Mouse (Mus musculus) embryonic facial prominence, embryonic 15.5 days (tissue): ENCODE data around the gene 1700061G19Rik. TPM values are rescaled to one million over a fixed set of nuclear protein-coding genes. Genes with fewer than 3 reads are reported as not detected.

Experiments used
- ATAC-seq: fragments of 200-750 bp; cut with Nextera tagmentation; 2 replicates; pipeline ENCODE4 v1.8.0; 2017; ENCODE audit warnings: low read depth, moderate TSS enrichment; ENCODE audit not compliant: insufficient number of reproducible peaks, low FRiP score, low TSS enrichment
- H3K27ac ChIP-seq: fragments of 300-500 bp; sonication (generic); replicated peaks from 2 replicates; pipeline ENCODE4 v1.5.1; 2015; ENCODE audit warnings: mild to moderate bottlenecking, inconsistent platforms
- H3K27me3 ChIP-seq: fragments of 300-500 bp; sonication (generic); 2 replicates; pipeline ENCODE4 v1.6.1; 2015; ENCODE audit warnings: inconsistent platforms
- H3K36me3 ChIP-seq: fragments of 300-500 bp; sonication (generic); 2 replicates; pipeline ENCODE4 v1.6.1; 2015; ENCODE audit warnings: mild to moderate bottlenecking, inconsistent platforms
- H3K4me1 ChIP-seq: fragments of 300-500 bp; sonication (generic); 2 replicates; pipeline ENCODE4 v1.6.1; 2015; ENCODE audit warnings: inconsistent platforms
- H3K4me2 ChIP-seq: fragments of 300-500 bp; sonication (generic); replicated peaks from 2 replicates; pipeline ENCODE4 v1.6.1; 2015; ENCODE audit warnings: mild to moderate bottlenecking, inconsistent platforms
- H3K4me3 ChIP-seq: fragments of 300-500 bp; sonication (generic); replicated peaks from 2 replicates; pipeline ENCODE4 v1.5.1; 2015; ENCODE audit warnings: mild to moderate bottlenecking, inconsistent platforms
- H3K9ac ChIP-seq: fragments of 300-500 bp; sonication (generic); 2 replicates; pipeline ENCODE4 v1.6.1; 2015; ENCODE audit warnings: inconsistent platforms
- H3K9me3 ChIP-seq: fragments of 300-500 bp; sonication (generic); replicated peaks from 2 replicates; pipeline ENCODE4 v1.6.1; 2016; ENCODE audit warnings: inconsistent platforms
- WGBS: fragments of 180-500 bp; shearing (Covaris S2); methylation state at CpG from one replicate; pipeline ENCODE4 v1.1.7; 2015; 5-methylcytosine and 5-hydroxymethylcytosine counted together
- polyA plus RNA-seq: library from polyadenylated mRNA; unstranded; fragments of >200 nt; fragmentation: Nextera tagmentation; extraction: Ambion mirVana; gene quantifications from 2 replicates; pipeline ENCODE4 v1.2.1, GENCODE M21; 2015

Gene 1700061G19Rik
- polyA plus RNA-seq, 1 experiment from 2014 or later: 0.27 TPM

DNA sequence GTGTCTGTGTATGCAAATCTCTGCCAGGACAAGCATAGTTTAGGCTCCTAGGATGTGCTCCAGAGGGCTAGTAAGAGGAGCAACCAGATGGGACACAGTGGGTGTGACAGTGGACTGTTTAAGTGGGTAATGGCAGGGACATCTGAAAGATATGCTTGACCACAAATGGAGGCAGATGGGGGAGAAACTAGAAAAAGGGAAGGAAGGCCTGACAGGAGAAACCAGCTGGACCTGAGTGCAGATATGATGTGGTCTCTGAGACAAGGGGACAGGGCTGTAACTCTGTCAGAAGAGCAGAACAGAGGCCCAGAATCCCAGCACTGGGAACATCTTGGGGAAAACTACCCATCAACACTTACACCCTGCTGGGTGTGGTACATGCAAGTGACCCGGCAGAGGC, 54.3 kb downstream of the 1700061G19Rik start:
- H3K4me2 ChIP-seq: no peak overlapping the region
- no peak for ATAC-seq
- no peaks in the 10 kb centered on the region for H3K27me3 ChIP-seq
- H3K9me3 ChIP-seq: no peaks in the 10 kb centered on the region
- H3K4me1 ChIP-seq: peaks cover 27% of the 10 kb centered on the region
- no peak overlapping the region for H3K27ac ChIP-seq
- WGBS: 81% methylated on average over 1 of the region's 1 CpGs
- no peak overlapping the region for H3K9ac ChIP-seq
- H3K4me3 ChIP-seq: no peak overlapping the region
- peaks cover 18% of the 10 kb centered on the region for H3K36me3 ChIP-seq

DNA sequence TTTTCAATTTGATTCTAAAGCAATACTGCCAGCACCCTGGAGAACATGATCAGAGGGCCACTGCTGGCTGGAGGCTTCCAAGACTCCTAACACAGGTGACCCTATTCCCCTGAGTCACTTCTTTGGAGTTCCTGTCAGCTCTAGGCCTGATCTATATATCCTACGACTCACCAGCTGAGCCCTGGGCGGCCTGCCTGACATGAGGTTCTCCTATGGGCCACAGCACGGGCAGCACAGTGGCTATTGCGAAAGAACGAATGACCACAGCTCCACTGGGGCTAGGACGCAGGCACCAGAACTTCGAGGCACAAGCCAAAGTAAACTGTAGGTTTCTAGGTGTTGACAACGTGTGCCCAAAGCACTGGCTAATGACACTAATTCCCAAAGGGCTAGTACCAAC, 54.7 kb downstream of the 1700061G19Rik start:
- Histone ChIP-seq H3K4me1 (peaks cover 28% of the 10 kb centered on the region), H3K9ac (no peak overlapping the region), H3K36me3 (peaks cover 13% of the 10 kb centered on the region), H3K9me3 (no peaks in the 10 kb centered on the region), H3K4me3 (no peak overlapping the region), H3K4me2 (no peak overlapping the region), H3K27me3 (no peaks in the 10 kb centered on the region), H3K27ac (no peak overlapping the region)
- no peak for ATAC-seq
- 90% methylated on average over 8 of the region's 8 CpGs for WGBS

DNA sequence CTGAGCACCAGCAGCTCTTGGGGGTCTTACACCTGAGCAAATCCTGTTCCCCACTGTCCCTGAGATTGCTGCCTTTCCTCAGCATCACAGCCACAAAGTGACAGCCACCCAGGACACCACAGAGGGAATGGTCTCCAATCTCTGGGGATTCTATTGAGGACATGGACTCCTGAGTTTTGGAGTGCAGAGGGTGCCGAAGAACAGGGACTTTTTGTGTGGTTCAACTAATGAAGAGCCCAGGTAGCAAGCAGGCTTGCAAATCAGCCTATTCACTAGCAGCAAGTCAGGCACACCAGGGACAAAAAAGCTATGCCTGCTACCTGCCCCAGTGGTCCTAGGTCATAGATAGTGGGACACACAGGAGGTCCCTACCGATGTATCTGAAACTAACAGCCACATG, 58.1 kb downstream of the 1700061G19Rik start:
- 98% methylated on average over 2 of the region's 2 CpGs for WGBS
- Histone ChIP-seq H3K4me3 (no peak overlapping the region), H3K4me2 (peak overlapping the region; percentile 87; the same call in 1 of the 2 replicates)

GRCm38 (mm10) chr17:56934545-56935330, 59.5 kb downstream of the 1700061G19Rik start:
- WGBS: 1% methylated on average over 41 of the region's 45 CpGs
- no peaks in the 10 kb centered on the region for H3K9me3 ChIP-seq
- no peaks in the 10 kb centered on the region for H3K36me3 ChIP-seq
- peak overlapping the region; percentile 99 for H3K9ac ChIP-seq
- no peaks in the 10 kb centered on the region for H3K27me3 ChIP-seq
- peaks cover 28% of the 10 kb centered on the region for H3K4me1 ChIP-seq
- H3K4me2 ChIP-seq: peak overlapping the region; percentile 87
- peak overlapping the region; percentile 58; the same call in 1 of the 2 replicates for H3K27ac ChIP-seq
- peak overlapping the region; percentile 92 for H3K4me3 ChIP-seq
- ATAC-seq: peak; percentile 27

More for the DNA sequence above, 58.1 kb downstream of the 1700061G19Rik start:
- Histone ChIP-seq H3K9me3 (no peaks in the 10 kb centered on the region), H3K9ac (no peak overlapping the region), H3K4me1 (peaks cover 28% of the 10 kb centered on the region), H3K27ac (no peak overlapping the region), H3K36me3 (no peaks in the 10 kb centered on the region), H3K27me3 (no peaks in the 10 kb centered on the region)
- no peak for ATAC-seq

DNA sequence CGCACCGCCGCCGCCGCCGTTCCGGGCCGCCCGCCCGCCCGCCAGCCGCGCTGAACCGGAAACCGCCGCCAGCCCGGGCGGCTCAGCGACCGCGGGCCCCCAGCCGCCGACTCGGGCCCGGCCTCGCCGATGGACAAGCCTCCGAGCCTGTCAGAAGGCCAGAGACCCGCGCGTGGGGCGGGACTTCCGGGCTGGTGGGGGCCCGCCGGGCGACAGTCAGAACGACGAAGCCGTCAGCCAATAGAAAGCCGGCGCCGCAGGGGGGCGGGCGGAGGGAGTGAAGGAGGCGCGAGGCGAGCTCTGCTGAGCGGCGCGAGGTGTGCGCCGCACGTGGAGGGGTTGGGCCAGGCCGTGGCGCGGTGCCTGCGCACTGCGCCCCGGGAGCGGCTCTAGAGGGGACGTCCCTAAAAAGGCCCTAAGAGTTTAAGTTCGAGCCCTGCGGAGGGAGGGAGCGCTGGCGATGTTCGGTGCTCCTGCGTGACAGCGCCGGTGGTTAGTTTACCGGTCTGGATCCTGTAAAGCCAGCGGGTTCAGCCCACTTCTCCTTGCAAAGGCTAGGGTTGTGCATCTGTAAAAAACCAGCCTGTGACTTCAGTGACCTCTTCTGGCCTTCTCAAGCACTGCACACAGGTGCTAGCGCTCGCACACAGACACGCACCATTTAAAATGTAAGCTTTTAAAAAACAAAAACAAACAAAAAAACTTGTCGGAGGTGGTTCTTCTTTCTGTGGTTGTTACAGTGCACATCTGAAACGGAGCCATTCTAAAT, 60.3 kb downstream of the 1700061G19Rik start, which contains the start of gene Mllt1:
Mllt1 (minus strand) TSS at position 53 of the 769 bp plus-strand sequence.
- Histone ChIP-seq H3K27me3 (no peaks in the 10 kb centered on the region), H3K9me3 (no peaks in the 10 kb centered on the region), H3K27ac (peak within 1 kb of the TSS; percentile 58; the same call in 1 of the 2 replicates), H3K36me3 (no peaks in the 10 kb centered on the region), H3K9ac (peak within 1 kb of the TSS; percentile 99), H3K4me2 (peak within 1 kb of the TSS; percentile 87), H3K4me1 (peaks cover 28% of the 10 kb centered on the region), H3K4me3 (peak within 1 kb of the TSS; percentile 92)
- ATAC-seq: peak; percentile 97
- WGBS: 3% methylated on average over 76 of the region's 76 CpGs

- H3K27me3 ChIP-seq: no peaks in the 10 kb centered on the region
- no peaks in the 10 kb centered on the region for H3K36me3 ChIP-seq
- ATAC-seq: no peak
- no peak overlapping the region for H3K4me2 ChIP-seq
- H3K9ac ChIP-seq: no peak overlapping the region
- H3K9me3 ChIP-seq: no peaks in the 10 kb centered on the region
- peaks cover 28% of the 10 kb centered on the region for H3K4me1 ChIP-seq
- H3K4me3 ChIP-seq: no peak overlapping the region
- WGBS: 91% methylated on average over 7 of the region's 7 CpGs
- no peak overlapping the region for H3K27ac ChIP-seq
Measured at GRCm38 (mm10) chr17:56936731-56937130, 61.5 kb downstream of the 1700061G19Rik start.

Other genes starting within 250 kb of the 1700061G19Rik start
- 49.7 and 50.5 TPM in 2 replicates for gene Lonp1, start 248.6 kb upstream of the 1700061G19Rik start, polyA plus RNA-seq
- gene Catsperd, start 247.3 kb upstream of the 1700061G19Rik start, polyA plus RNA-seq: 0.45 and 1.0 TPM in 2 replicates
- gene Ranbp3, start 202.2 kb upstream of the 1700061G19Rik start, polyA plus RNA-seq: 90.4 and 91.7 TPM in 2 replicates
- gene Ndufa11, start 157.7 kb upstream of the 1700061G19Rik start, polyA plus RNA-seq: 422 and 425 TPM in 2 replicates
- gene Vmac, start 157.5 kb upstream of the 1700061G19Rik start, polyA plus RNA-seq: 23.9 and 26.1 TPM in 2 replicates
- 24.6 and 29.5 TPM in 2 replicates for gene Nrtn, start 117.9 kb upstream of the 1700061G19Rik start, polyA plus RNA-seq
- gene Dus3l, start 110.7 kb upstream of the 1700061G19Rik start, polyA plus RNA-seq: 44.4 and 47.8 TPM in 2 replicates
- gene Prr22, start 105.2 kb upstream of the 1700061G19Rik start, polyA plus RNA-seq: 0.49 and 1.2 TPM in 2 replicates
- gene Rfx2, start 44.5 kb upstream of the 1700061G19Rik start, polyA plus RNA-seq: 7.5 and 9.9 TPM in 2 replicates
- 0.16 TPM in 1 of 2 replicates, not detected in the other for gene Acsbg2, start 1.0 kb upstream of the 1700061G19Rik start, polyA plus RNA-seq
- 53.9 and 56.9 TPM in 2 replicates for gene Mllt1, start 59.9 kb downstream of the 1700061G19Rik start, polyA plus RNA-seq
- 10.2 and 10.4 TPM in 2 replicates for gene Acer1, start 106.6 kb downstream of the 1700061G19Rik start, polyA plus RNA-seq
- gene Clpp, start 114.8 kb downstream of the 1700061G19Rik start, polyA plus RNA-seq: 136 and 139 TPM in 2 replicates
- gene Alkbh7, start 121.9 kb downstream of the 1700061G19Rik start, polyA plus RNA-seq: 34.9 and 42.3 TPM in 2 replicates
- gene Pspn, start 124.5 kb downstream of the 1700061G19Rik start, polyA plus RNA-seq: not detected in 2 replicates
- 64.3 and 68.2 TPM in 2 replicates for gene Gtf2f1, start 135.8 kb downstream of the 1700061G19Rik start, polyA plus RNA-seq
- gene Gm17949, start 136.0 kb downstream of the 1700061G19Rik start, polyA plus RNA-seq: 0.56 and 0.60 TPM in 2 replicates
- 40.7 and 41.4 TPM in 2 replicates for gene Khsrp, start 156.0 kb downstream of the 1700061G19Rik start, polyA plus RNA-seq
- gene Slc25a41, start 166.2 kb downstream of the 1700061G19Rik start, polyA plus RNA-seq: not detected in 2 replicates
- gene Crb3, start 183.6 kb downstream of the 1700061G19Rik start, polyA plus RNA-seq: 13.0 and 14.6 TPM in 2 replicates
- 6.7 and 8.2 TPM in 2 replicates for gene Slc25a23, start 184.4 kb downstream of the 1700061G19Rik start, polyA plus RNA-seq
- 2.6 and 4.9 TPM in 2 replicates for gene Dennd1c, start 203.0 kb downstream of the 1700061G19Rik start, polyA plus RNA-seq
- 6.7 and 9.7 TPM in 2 replicates for gene Tubb4a, start 212.3 kb downstream of the 1700061G19Rik start, polyA plus RNA-seq
- gene Tnfsf9, start 229.8 kb downstream of the 1700061G19Rik start, polyA plus RNA-seq: 5.8 and 6.0 TPM in 2 replicates